Mouse (Mus musculus) limb, embryonic 12.5 days (tissue): Measurements from ENCODE around the gene Hjurp. TPM values are rescaled to one million over a fixed set of nuclear protein-coding genes. Genes with fewer than 3 reads are reported as not detected.
A peak's percentile ranks its signal among the peaks of the same experiment; 100 is the strongest.

ENCODE experiments used
- ATAC-seq: fragments of 200-750 bp; cut with Nextera tagmentation; 2 replicates; pipeline ENCODE4 v1.8.0; 2017; ENCODE audit warnings: low read depth, moderate TSS enrichment; ENCODE audit not compliant: insufficient number of reproducible peaks, insufficient read depth, low FRiP score, low TSS enrichment
- H3K27ac ChIP-seq: fragments of 300-500 bp; sonication (generic); 2 replicates; pipeline ENCODE4 v1.5.1; 2016; ENCODE audit warnings: mild to moderate bottlenecking, moderate library complexity
- H3K27me3 ChIP-seq: fragments of 300-500 bp; sonication (generic); 2 replicates; pipeline ENCODE4 v1.6.1; 2016; ENCODE audit warnings: mild to moderate bottlenecking, moderate library complexity
- H3K36me3 ChIP-seq: fragments of 300-500 bp; sonication (generic); 2 replicates; pipeline ENCODE4 v1.6.1; 2016; ENCODE audit warnings: mild to moderate bottlenecking, moderate library complexity
- H3K4me1 ChIP-seq: fragments of 300-500 bp; sonication (generic); replicated peaks from 2 replicates; pipeline ENCODE4 v1.6.1; 2016
- H3K4me2 ChIP-seq: fragments of 300-500 bp; sonication (generic); 2 replicates; pipeline ENCODE4 v1.6.1; 2016; ENCODE audit warnings: mild to moderate bottlenecking, moderate library complexity
- H3K4me3 ChIP-seq: fragments of 300-500 bp; sonication (generic); replicated peaks from 2 replicates; pipeline ENCODE4 v1.5.1; 2016; ENCODE audit warnings: mild to moderate bottlenecking
- H3K9ac ChIP-seq: fragments of 300-500 bp; sonication (generic); replicated peaks from 2 replicates; pipeline ENCODE4 v1.6.1; 2016; ENCODE audit warnings: mild to moderate bottlenecking, moderate library complexity
- H3K9me3 ChIP-seq: fragments of 300-500 bp; sonication (generic); 2 replicates; pipeline ENCODE4 v1.6.1; 2016; ENCODE audit warnings: mild to moderate bottlenecking, moderate library complexity
- WGBS: fragments of 180-500 bp; shearing (Covaris S2); methylation state at CpG from one replicate; pipeline ENCODE4 v1.1.7; 2016; 5-methylcytosine and 5-hydroxymethylcytosine counted together
- polyA plus RNA-seq: library from polyadenylated mRNA; unstranded; fragments of >200 nt; fragmentation: Nextera tagmentation; extraction: Ambion mirVana; gene quantifications from 2 replicates; pipeline ENCODE4 v1.2.1, GENCODE M21; 2016

The Hjurp gene
- 236 and 243 TPM in 2 replicates for polyA plus RNA-seq

- H3K4me1 ChIP-seq, result peaks cover 16% of the 10 kb centered on the region
- H3K27ac ChIP-seq, result peak within 1 kb of the TSS; percentile 86
- H3K27me3 ChIP-seq, result no peaks in the 10 kb centered on the region
- H3K4me3 ChIP-seq, result peak within 1 kb of the TSS; percentile 50
- peak; percentile 92 for ATAC-seq
- H3K9ac ChIP-seq, result peak within 1 kb of the TSS; percentile 74
- H3K9me3 ChIP-seq, result peaks cover 5% of the 10 kb centered on the region; the same call in 1 of the 2 replicates
- peak within 1 kb of the TSS; percentile 60 for H3K4me2 ChIP-seq
- H3K36me3 ChIP-seq, result peaks cover 36% of the 10 kb centered on the region
- WGBS, result 1% methylated on average over 50 of the region's 50 CpGs
Observed at GRCm38 (mm10) chr1:88277098-88277817, at the start of gene Hjurp, which contains the start of gene Trpm8. Hjurp (minus strand) TSS chr1:88277633. Trpm8 (plus strand) TSS chr1:88277661.

GRCm38 (mm10) chr1:88323101-88323500 lies 45.7 kb upstream of the Hjurp start:
- WGBS, result 81% methylated on average over 3 of the region's 3 CpGs
- Histone ChIP-seq H3K4me3 (no peak overlapping the region), H3K36me3 (no peaks in the 10 kb centered on the region), H3K9ac (no peak overlapping the region), H3K27ac (no peak overlapping the region), H3K4me2 (no peak overlapping the region), H3K27me3 (no peaks in the 10 kb centered on the region), H3K4me1 (no peaks in the 10 kb centered on the region), H3K9me3 (no peaks in the 10 kb centered on the region)
- no peak for ATAC-seq

- Histone ChIP-seq H3K4me2 (no peak overlapping the region), H3K4me3 (no peak overlapping the region), H3K27ac (no peak overlapping the region), H3K9me3 (no peaks in the 10 kb centered on the region), H3K36me3 (no peaks in the 10 kb centered on the region), H3K27me3 (no peaks in the 10 kb centered on the region), H3K9ac (no peak overlapping the region), H3K4me1 (no peaks in the 10 kb centered on the region)
- ATAC-seq, result no peak
Observed at GRCm38 (mm10) chr1:88322146-88322545, 44.7 kb upstream of the Hjurp start.

- Histone ChIP-seq H3K4me1 (no peaks in the 10 kb centered on the region), H3K9ac (no peak overlapping the region), H3K27me3 (no peaks in the 10 kb centered on the region), H3K9me3 (no peaks in the 10 kb centered on the region), H3K27ac (no peak overlapping the region), H3K36me3 (no peaks in the 10 kb centered on the region), H3K4me3 (no peak overlapping the region), H3K4me2 (no peak overlapping the region)
- WGBS, result 76% methylated on average over 7 of the region's 7 CpGs
- ATAC-seq, result no peak
Observed at GRCm38 (mm10) chr1:88320821-88321395, 43.5 kb upstream of the Hjurp start.

- no peak overlapping the region for H3K9ac ChIP-seq
Observed at GRCm38 (mm10) chr1:88318531-88319060, 41.2 kb upstream of the Hjurp start.

GRCm38 (mm10) chr1:88317279-88317678 lies 39.8 kb upstream of the Hjurp start:
- H3K9ac ChIP-seq, result no peak overlapping the region
- no peaks in the 10 kb centered on the region for H3K27me3 ChIP-seq
- H3K4me2 ChIP-seq, result no peak overlapping the region
- no peaks in the 10 kb centered on the region for H3K36me3 ChIP-seq
- H3K27ac ChIP-seq, result no peak overlapping the region
- no peaks in the 10 kb centered on the region for H3K4me1 ChIP-seq
- ATAC-seq, result no peak
- no peak overlapping the region for H3K4me3 ChIP-seq
- no peaks in the 10 kb centered on the region for H3K9me3 ChIP-seq
- 84% methylated on average over 1 of the region's 1 CpGs for WGBS

More at GRCm38 (mm10) chr1:88318531-88319060, 41.2 kb upstream of the Hjurp start:
- H3K27ac ChIP-seq, result no peak overlapping the region
- WGBS, result 76% methylated on average over 6 of the region's 6 CpGs
- no peaks in the 10 kb centered on the region for H3K27me3 ChIP-seq
- no peaks in the 10 kb centered on the region for H3K36me3 ChIP-seq
- H3K4me3 ChIP-seq, result no peak overlapping the region
- H3K9me3 ChIP-seq, result no peaks in the 10 kb centered on the region
- H3K4me1 ChIP-seq, result no peaks in the 10 kb centered on the region
- no peak overlapping the region for H3K4me2 ChIP-seq
- ATAC-seq, result no peak

- Histone ChIP-seq H3K4me1 (no peaks in the 10 kb centered on the region), H3K4me2 (no peak overlapping the region), H3K27me3 (no peaks in the 10 kb centered on the region), H3K9ac (no peak overlapping the region), H3K36me3 (no peaks in the 10 kb centered on the region), H3K9me3 (peaks cover 52% of the 10 kb centered on the region), H3K27ac (no peak overlapping the region), H3K4me3 (no peak overlapping the region)
- 69% methylated on average over 3 of the region's 3 CpGs for WGBS
- ATAC-seq, result no peak
Observed at GRCm38 (mm10) chr1:88310349-88310748, 32.9 kb upstream of the Hjurp start.

- Histone ChIP-seq H3K36me3 (no peaks in the 10 kb centered on the region), H3K9ac (no peak overlapping the region), H3K4me3 (no peak overlapping the region), H3K27ac (no peak overlapping the region), H3K4me1 (no peaks in the 10 kb centered on the region), H3K27me3 (no peaks in the 10 kb centered on the region), H3K4me2 (no peak overlapping the region), H3K9me3 (peaks cover 56% of the 10 kb centered on the region)
- WGBS, result 50% methylated on average over 3 of the region's 3 CpGs
- no peak; the same call in 1 of the 2 replicates for ATAC-seq
Observed at GRCm38 (mm10) chr1:88309905-88310304, 32.5 kb upstream of the Hjurp start.

- no peak overlapping the region for H3K27ac ChIP-seq
- no peaks in the 10 kb centered on the region for H3K27me3 ChIP-seq
- H3K9ac ChIP-seq, result no peak overlapping the region
- H3K9me3 ChIP-seq, result peaks cover 63% of the 10 kb centered on the region
- no peaks in the 10 kb centered on the region for H3K36me3 ChIP-seq
- H3K4me1 ChIP-seq, result no peaks in the 10 kb centered on the region
- no peak overlapping the region for H3K4me3 ChIP-seq
- ATAC-seq, result no peak
- no peak overlapping the region for H3K4me2 ChIP-seq
- 48% methylated on average over 2 of the region's 2 CpGs for WGBS
Observed at GRCm38 (mm10) chr1:88309020-88309419, 31.6 kb upstream of the Hjurp start.

GRCm38 (mm10) chr1:88307180-88307579 lies 29.7 kb upstream of the Hjurp start:
- 65% methylated on average over 12 of the region's 12 CpGs for WGBS
- Histone ChIP-seq H3K9me3 (peaks cover 79% of the 10 kb centered on the region), H3K27me3 (no peaks in the 10 kb centered on the region), H3K4me2 (no peak overlapping the region), H3K4me1 (no peaks in the 10 kb centered on the region), H3K9ac (no peak overlapping the region), H3K36me3 (no peaks in the 10 kb centered on the region), H3K4me3 (no peak overlapping the region), H3K27ac (no peak overlapping the region)
- no peak for ATAC-seq

- Histone ChIP-seq H3K9me3 (peaks cover 85% of the 10 kb centered on the region), H3K36me3 (no peaks in the 10 kb centered on the region), H3K27me3 (no peaks in the 10 kb centered on the region), H3K4me2 (no peak overlapping the region), H3K9ac (no peak overlapping the region), H3K27ac (no peak overlapping the region), H3K4me1 (no peaks in the 10 kb centered on the region), H3K4me3 (no peak overlapping the region)
- WGBS, result 61% methylated on average over 1 of the region's 1 CpGs
- ATAC-seq, result no peak
Observed at GRCm38 (mm10) chr1:88306543-88306942, 29.1 kb upstream of the Hjurp start.
